In the genomic region with DNA sequence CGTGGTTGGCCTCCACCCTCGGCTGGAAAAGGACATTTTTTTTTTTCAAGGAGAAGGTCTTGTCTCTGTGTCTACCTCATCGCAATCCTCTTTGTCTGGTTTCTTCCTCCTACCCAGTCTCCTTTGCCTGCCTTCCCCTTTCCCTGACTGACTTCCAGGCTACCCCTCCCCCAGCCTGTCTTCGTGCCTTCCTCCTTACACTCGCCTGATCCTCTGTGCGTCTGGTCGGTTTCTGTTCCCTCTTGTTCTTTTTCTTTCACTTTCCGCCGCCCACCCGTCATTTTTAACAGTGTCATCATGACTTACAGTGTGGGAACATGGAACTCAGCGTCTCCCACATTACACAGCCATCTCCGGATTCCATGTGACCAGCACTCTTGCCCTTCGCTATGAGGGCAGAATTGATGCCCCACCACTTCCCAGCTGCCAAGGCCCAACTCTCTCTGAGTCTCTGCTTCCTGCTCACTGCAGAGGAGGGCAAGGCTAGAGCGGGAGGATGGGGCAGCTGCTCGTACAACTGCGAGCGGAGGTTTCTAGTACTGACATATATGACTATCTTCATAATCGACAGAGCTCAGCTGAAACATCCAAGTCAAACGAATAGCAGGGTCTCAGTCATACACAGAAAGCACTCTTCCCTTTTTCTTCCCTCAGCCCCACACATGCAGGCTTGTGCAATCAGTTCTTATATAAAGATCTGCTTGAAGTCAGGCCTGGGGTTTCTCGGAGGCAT, we compare ENCODE assay signal across 8 mouse cellular contexts.
A peak's percentile ranks its signal among the peaks of the same experiment; 100 is the strongest.
DNase-seq lines count a peak whose midpoint lies in the region; ATAC-seq and TF ChIP-seq lines count a peak whose summit lies in the region.

No protein-coding gene starts in this region.

- H3K9ac ChIP-seq in embryonic facial prominence, embryonic 12.5 days: no peak overlapping the region
- H3K9ac ChIP-seq in heart, embryonic 15.5 days: no peak overlapping the region
- peak overlapping the region; percentile 48 for H3K9ac ChIP-seq in liver, embryonic 14.5 days (replicated peaks)

- peaks cover 5% of the 10 kb centered on the region for H3K4me1 ChIP-seq in testis, adult 2 months (ENCODE audit: control insufficient read depth, insufficient read depth, low read length)
- peaks cover 21% of the 10 kb centered on the region for H3K4me1 ChIP-seq in embryonic facial prominence, embryonic 12.5 days
- peaks cover 20% of the 10 kb centered on the region for H3K4me1 ChIP-seq in heart, embryonic 15.5 days (replicated peaks)
- H3K4me1 ChIP-seq in liver, embryonic 14.5 days (replicated peaks; ENCODE audit: control insufficient read depth in 2 of 2, insufficient read depth in 2 of 2, low read length in 1 of 2): peaks cover 0 to 9% of the 10 kb centered on the region in 2 experiments; a peak in 2 of 4 replicates

- TF ChIP-seq CTCF in testis, adult 2 months (IDR thresholded peaks at IDR 0.05; ENCODE audit: control insufficient read depth, insufficient read depth, insufficient replicate concordance, low read depth, low read length): no peak
- no peak for TF ChIP-seq CTCF in liver, embryonic 14.5 days (IDR thresholded peaks at IDR 0.05; ENCODE audit: low read depth)

- no peaks in the 10 kb centered on the region for H3K36me3 ChIP-seq in testis, adult 2 months (ENCODE audit: control insufficient read depth, insufficient read depth, low read length)
- no peaks in the 10 kb centered on the region for H3K36me3 ChIP-seq in embryonic facial prominence, embryonic 12.5 days
- H3K36me3 ChIP-seq in heart, embryonic 15.5 days: no peaks in the 10 kb centered on the region
- H3K36me3 ChIP-seq in liver, embryonic 14.5 days (replicated peaks; ENCODE audit: control insufficient read depth, insufficient read depth, low read depth): no peaks in the 10 kb centered on the region

- ATAC-seq in embryonic facial prominence, embryonic 12.5 days (ENCODE audit: insufficient number of reproducible peaks, insufficient read depth, low FRiP score, low TSS enrichment): no peak
- ATAC-seq in heart, embryonic 15.5 days (replicated peaks; ENCODE audit: insufficient number of reproducible peaks, insufficient read depth, low FRiP score, low read depth): no peak
- ATAC-seq in liver, embryonic 14.5 days (ENCODE audit: insufficient read depth): peak; percentile 23; the same call in 1 of the 2 replicates

- TF ChIP-seq POLR2A in testis, adult 2 months (IDR thresholded peaks at IDR 0.05; ENCODE audit: control insufficient read depth, low read depth, low read length): no peak

- H3K4me3 ChIP-seq in testis, adult 2 months (ENCODE audit: control insufficient read depth, low read depth, low read length): peak overlapping the region; percentile 17
- H3K4me3 ChIP-seq in embryonic facial prominence, embryonic 12.5 days: no peak overlapping the region
- H3K4me3 ChIP-seq in heart, embryonic 15.5 days: peak overlapping the region; percentile 7; the same call in 1 of the 2 replicates
- H3K4me3 ChIP-seq in liver, embryonic 14.5 days (ENCODE audit: insufficient read depth in 1 of 2, low read depth in 2 of 2, low read length in 2 of 2): peak overlapping the region; percentile 46

- no peaks in the 10 kb centered on the region for H3K27me3 ChIP-seq in testis, adult 2 months (ENCODE audit: control insufficient read depth, insufficient read depth, low read length)
- no peaks in the 10 kb centered on the region for H3K27me3 ChIP-seq in embryonic facial prominence, embryonic 12.5 days
- H3K27me3 ChIP-seq in heart, embryonic 15.5 days: no peaks in the 10 kb centered on the region
- no peaks in the 10 kb centered on the region for H3K27me3 ChIP-seq in liver, embryonic 14.5 days (ENCODE audit: control insufficient read depth, insufficient read depth, low read length)

- H3K9me3 ChIP-seq in embryonic facial prominence, embryonic 12.5 days: no peaks in the 10 kb centered on the region
- H3K9me3 ChIP-seq in heart, embryonic 15.5 days (replicated peaks): no peaks in the 10 kb centered on the region
- H3K9me3 ChIP-seq in liver, embryonic 14.5 days (ENCODE audit: control insufficient read depth, low read length): no peaks in the 10 kb centered on the region

- peak overlapping the region; percentile 35 for H3K4me2 ChIP-seq in embryonic facial prominence, embryonic 12.5 days (replicated peaks)
- peak overlapping the region; percentile 47 for H3K4me2 ChIP-seq in heart, embryonic 15.5 days
- H3K4me2 ChIP-seq in liver, embryonic 14.5 days (ENCODE audit: low read depth): peak overlapping the region; percentile 68

- 46% methylated on average over 20 of the region's 20 CpGs for WGBS in embryonic facial prominence, embryonic 12.5 days
- WGBS in heart, embryonic 15.5 days: 45% methylated on average over 20 of the region's 20 CpGs
- WGBS in liver, embryonic 14.5 days (ENCODE audit: insufficient replicate concordance): 19% methylated on average over 20 of the region's 20 CpGs

- no peak overlapping the region for H3K27ac ChIP-seq in testis, adult 2 months (ENCODE audit: control insufficient read depth, insufficient read depth, low read depth, low read length)
- H3K27ac ChIP-seq in embryonic facial prominence, embryonic 12.5 days: peak overlapping the region; percentile 73
- H3K27ac ChIP-seq in heart, embryonic 15.5 days: peak overlapping the region; percentile 43
- no peak overlapping the region for H3K27ac ChIP-seq in liver, embryonic 14.5 days

- TF ChIP-seq EP300 in liver, embryonic 14.5 days (IDR thresholded peaks at IDR 0.05; ENCODE audit: low read depth): no peak

- no peak for DNase-seq in testis, postnatal 14 days (ENCODE audit: low spot score)
- peak; percentile 38 for DNase-seq in kidney, postnatal 14 days
- peak; percentile 7 to 30 (median 18) for DNase-seq in liver, embryonic 14.5 days (ENCODE audit: low read depth in 3 of 3, low spot score in 3 of 3)
- peak; percentile 49 to 74 for DNase-seq in natural killer cell, adult 2 months (ENCODE audit: low spot score in 2 of 2)
- DNase-seq in thymus, postnatal 4 days: peak; percentile 67

Comparison
In these comparisons a context has a peak if more than half of its experiments do, and no peak if none do; other contexts are left out.
1. H3K27ac ChIP-seq: peak in embryonic facial prominence, embryonic 12.5 days (single experiment) and heart, embryonic 15.5 days (single experiment); none in testis, adult 2 months (single experiment) and liver, embryonic 14.5 days (single experiment).
2. Peak in every context shown above with its lines, with median percentiles within 50 percentile points of each other: H3K4me2 ChIP-seq.